ENCODE assay signal across 21 mouse cellular contexts in the genomic region with DNA sequence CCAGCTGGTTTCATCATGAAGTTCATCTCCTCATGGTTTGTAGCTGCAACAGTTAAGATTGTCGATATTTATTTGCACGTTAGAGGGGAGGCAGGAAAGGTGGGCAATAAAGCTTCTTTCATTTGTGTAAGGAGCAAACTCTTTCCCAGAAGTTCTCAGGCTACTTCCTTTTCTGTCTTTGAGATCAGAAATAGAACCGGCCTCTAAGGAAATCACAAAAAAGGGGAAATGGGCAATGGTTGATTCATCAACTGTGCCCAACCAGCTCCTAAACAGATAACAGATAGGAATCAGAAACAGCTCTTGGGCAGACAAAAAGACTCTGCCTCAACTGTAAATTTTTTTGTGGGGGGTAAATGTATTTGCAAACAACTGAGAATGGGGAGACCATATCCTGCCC. TPM values are rescaled to one million over a fixed set of nuclear protein-coding genes. Genes with fewer than 3 reads are reported as not detected.
DNase-seq lines count a peak whose midpoint lies in the region; ATAC-seq and TF ChIP-seq lines count a peak whose summit lies in the region.
"Had no signal": no experiment of that assay in that cellular context is flagged by ENCODE, and none has a peak within 500 bp of the region (broad histone marks: within the 10 kb centered on the region; RNA-seq: fewer than 3 reads in every experiment).

No protein-coding gene starts in this region.

- H3K4me3 ChIP-seq in bone marrow macrophage, adult 2 months (ENCODE audit: insufficient read depth, low read length) = no peak overlapping the region
- no peak overlapping the region for H3K4me3 ChIP-seq in cerebellum, adult 2 months (replicated peaks; ENCODE audit: insufficient read depth, low read depth, low read length)
- H3K4me3 ChIP-seq in forebrain, embryonic 10.5 days = no peak overlapping the region
- H3K4me3 ChIP-seq: embryonic facial prominence, embryonic 13.5 days; forebrain, embryonic 13.5 days; heart, adult 2 months; heart, embryonic 15.5 days; hindbrain, embryonic 10.5 days; intestine, embryonic 15.5 days had no signal

- no peaks in the 10 kb centered on the region for H3K36me3 ChIP-seq in forebrain, embryonic 10.5 days (replicated peaks)
- H3K36me3 ChIP-seq: embryonic facial prominence, embryonic 13.5 days; G1E; heart, embryonic 15.5 days; hindbrain, embryonic 10.5 days; intestine, embryonic 15.5 days had no signal

- no peak for TF ChIP-seq POLR2A in bone marrow macrophage, adult 2 months (IDR thresholded peaks at IDR 0.05; ENCODE audit: borderline replicate concordance, low read depth, low read length)
- TF ChIP-seq POLR2A in cerebellum, adult 2 months (IDR thresholded peaks at IDR 0.05; ENCODE audit: borderline replicate concordance, insufficient read depth, low read length) = no peak

- ATAC-seq in granulocyte monocyte progenitor cell, adult 5-6 weeks (replicated peaks; ENCODE audit: poor library complexity, severe bottlenecking) = peak; percentile 55
- ATAC-seq in megakaryocyte progenitor cell, adult 5-6 weeks (replicated peaks; ENCODE audit: poor library complexity) = peak; percentile 52
- ATAC-seq: CD4-positive, CD25-positive, alpha-beta regulatory T cell, adult 4 months; forebrain, embryonic 13.5 days; forebrain, postnatal 0 days; intestine, embryonic 15.5 days had no signal

- no peak for DNase-seq in cerebellum, adult 2 months
- no peak for DNase-seq in forebrain, embryonic 10.5 days (ENCODE audit: extremely low spot score, low spot score)
- DNase-seq in frontal cortex, postnatal 14 days (ENCODE audit: low spot score in 2 of 2) = no peak
- DNase-seq: adrenal gland, postnatal 10 days; B cell, adult 2 months; cerebellum, adult 8-10 months; cerebellum, postnatal 14 days; forebrain, postnatal 0 days; heart, adult 2 months; heart, postnatal 14 days had no signal

- peaks cover 17% of the 10 kb centered on the region for H3K4me1 ChIP-seq in bone marrow macrophage, adult 2 months (ENCODE audit: control insufficient read depth, insufficient read depth, low read length)
- no peaks in the 10 kb centered on the region for H3K4me1 ChIP-seq in cerebellum, adult 2 months (ENCODE audit: control insufficient read depth, insufficient read depth, low read length)
- H3K4me1 ChIP-seq in forebrain, embryonic 10.5 days = no peaks in the 10 kb centered on the region
- H3K4me1 ChIP-seq: forebrain, embryonic 13.5 days; heart, embryonic 15.5 days; hindbrain, embryonic 10.5 days; intestine, embryonic 15.5 days had no signal

- H3K27ac ChIP-seq in bone marrow macrophage, adult 2 months (ENCODE audit: insufficient read depth, low read depth, low read length) = peak overlapping the region; percentile 47
- no peak overlapping the region for H3K27ac ChIP-seq in cerebellum, adult 2 months (ENCODE audit: insufficient read depth, low read length)
- H3K27ac ChIP-seq in forebrain, embryonic 10.5 days = no peak overlapping the region
- H3K27ac ChIP-seq: embryonic facial prominence, embryonic 13.5 days; forebrain, embryonic 13.5 days; heart, adult 2 months; heart, embryonic 15.5 days; hindbrain, embryonic 10.5 days; hindbrain, embryonic 14.5 days; intestine, embryonic 15.5 days had no signal

- TF ChIP-seq CTCF in bone marrow macrophage, adult 2 months (IDR thresholded peaks at IDR 0.05; ENCODE audit: low read depth, low read length) = no peak
- no peak for TF ChIP-seq CTCF in cerebellum, adult 2 months (IDR thresholded peaks at IDR 0.05; ENCODE audit: borderline replicate concordance, insufficient read depth, low read depth, low read length)

- no peaks in the 10 kb centered on the region for H3K27me3 ChIP-seq in cerebellum, adult 2 months (ENCODE audit: control insufficient read depth, insufficient read depth, low read length)
- H3K27me3 ChIP-seq in forebrain, embryonic 10.5 days (ENCODE audit: poor library complexity, severe bottlenecking) = no peaks in the 10 kb centered on the region
- H3K27me3 ChIP-seq: embryonic facial prominence, embryonic 13.5 days; forebrain, embryonic 13.5 days; heart, embryonic 15.5 days; intestine, embryonic 15.5 days had no signal

- no peaks in the 10 kb centered on the region for H3K9me3 ChIP-seq in forebrain, embryonic 10.5 days
- H3K9me3 ChIP-seq: embryonic facial prominence, embryonic 13.5 days; forebrain, embryonic 13.5 days; heart, embryonic 15.5 days; hindbrain, embryonic 10.5 days; intestine, embryonic 15.5 days had no signal

- WGBS in cerebellum, adult 2 months = 90% methylated on average over 3 of the region's 3 CpGs
- 88% methylated on average over 3 of the region's 3 CpGs for WGBS in forebrain, embryonic 10.5 days

RNA-seq across cellular contexts. Expression of a gene that starts 27.4 kb away (rescaled TPM):
- 40.8 and 48.2 TPM in 2 replicates for polyA plus RNA-seq in bone marrow macrophage, adult 2 months (2012; ENCODE audit: insufficient read depth, insufficient read length, missing spikeins)
- total RNA-seq in granulocyte monocyte progenitor cell, adult 5-6 weeks (2014; fragmentation: Nextera tagmentation) = 158 and 198 TPM in 2 replicates
- total RNA-seq in granulocyte monocyte progenitor cell, adult 5-6 weeks (2017) = 114 and 119 TPM in 2 replicates
- 148 and 167 TPM in 2 replicates for total RNA-seq in megakaryocyte progenitor cell, adult 5-6 weeks (2015)
- 89.5 and 104 TPM in 2 replicates for total RNA-seq in megakaryocyte progenitor cell, adult 5-6 weeks (2017)
- 24.8 and 25.7 TPM in 2 replicates for polyA plus RNA-seq in cerebellum, adult 2 months (2012; rRNA removed)
- 8.6 and 9.5 TPM in 2 replicates for polyA plus RNA-seq in forebrain, embryonic 10.5 days (2016; fragmentation: Nextera tagmentation; extraction: Ambion mirVana)
- polyA plus RNA-seq: G1E had no signal
